Mouse (Mus musculus) NIH3T3 (cell line): ENCODE results near the gene Trim10.

Experiments
- DNase-seq: peaks from one replicate; pipeline ENCODE4 v3.0.0-alpha.2; 2012; ENCODE audit warnings: low read depth

The Trim10 gene

DNA sequence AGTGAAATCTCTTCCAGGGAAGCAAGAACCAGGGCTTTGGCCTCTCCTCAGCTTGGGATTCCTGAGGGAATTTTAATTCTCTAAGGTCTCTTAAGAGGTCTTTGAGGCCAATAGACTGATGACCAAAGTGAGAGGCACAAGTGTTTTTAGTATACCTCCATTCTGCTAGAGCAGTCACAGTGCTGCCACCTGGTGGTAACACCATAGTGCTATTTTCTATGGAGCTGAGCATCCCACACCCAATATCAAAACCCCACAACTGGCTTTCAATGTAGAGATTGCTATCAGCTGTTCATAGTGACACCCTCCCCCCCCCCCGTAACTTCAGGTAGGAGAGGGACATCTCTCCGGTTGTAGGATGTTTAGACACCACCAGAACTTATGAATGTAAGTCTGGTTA is 44.7 kb downstream of the Trim10 start:
- peak; percentile 91 for DNase-seq

DNA sequence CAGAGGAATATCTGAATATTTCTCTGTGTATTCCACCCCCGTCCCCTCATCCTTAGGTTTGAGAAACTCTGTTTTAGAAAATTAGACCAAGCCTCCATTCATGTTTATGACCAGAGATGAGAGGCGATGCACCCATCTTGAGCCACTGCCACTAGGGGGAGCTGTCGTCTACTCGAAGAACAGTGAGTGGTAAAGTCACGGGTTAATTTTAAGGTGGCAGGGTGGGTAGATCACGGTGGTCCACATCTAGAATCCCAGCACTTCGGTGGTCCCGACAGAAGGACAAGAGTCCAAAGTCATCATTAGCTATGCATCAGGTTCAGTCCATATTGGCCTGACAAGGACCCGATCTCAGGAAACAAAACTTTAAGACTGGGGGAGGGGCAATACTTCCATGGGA is 45.7 kb downstream of the Trim10 start:
- DNase-seq = peak; percentile 85

DNA sequence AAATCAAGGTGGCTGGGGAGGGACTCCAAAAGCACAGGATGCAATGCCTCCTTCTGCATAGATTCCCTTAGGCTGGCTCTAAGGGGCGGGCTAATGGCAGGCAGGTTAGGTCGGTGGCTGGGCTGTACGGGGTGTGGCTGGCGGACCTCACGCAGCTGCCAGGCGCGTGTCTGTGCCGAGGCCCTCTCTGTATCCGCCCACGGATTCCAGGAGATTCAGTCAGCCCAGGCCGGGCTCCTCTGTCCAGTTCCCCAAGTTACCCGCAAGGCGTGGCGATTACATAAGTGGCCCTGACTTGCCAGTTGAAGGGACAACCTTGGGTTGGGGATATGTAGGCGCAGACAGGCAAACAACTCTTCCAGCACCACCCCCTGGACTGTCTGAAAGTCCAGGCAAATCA is 50.9 kb downstream of the Trim10 start:
- no peak for DNase-seq

DNA sequence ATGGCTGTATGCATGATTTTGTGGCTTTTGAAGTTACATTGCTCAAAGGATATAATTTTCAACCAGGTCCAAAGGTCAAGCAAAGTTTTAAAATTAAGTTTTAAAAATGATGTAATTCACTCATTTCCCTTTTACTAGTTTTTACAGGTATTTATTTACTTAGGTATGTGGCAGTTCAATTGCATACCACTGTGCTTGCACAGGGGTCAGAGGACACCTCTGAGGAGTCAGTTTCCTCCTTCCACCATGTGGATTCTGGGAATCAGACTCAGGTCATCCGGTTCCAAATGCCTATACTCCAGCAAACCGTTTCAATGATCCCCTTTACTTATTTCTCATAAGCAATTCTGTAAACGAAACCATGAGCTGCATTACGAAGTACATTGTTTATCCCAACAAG is 53.3 kb downstream of the Trim10 start:
- DNase-seq = no peak

DNA sequence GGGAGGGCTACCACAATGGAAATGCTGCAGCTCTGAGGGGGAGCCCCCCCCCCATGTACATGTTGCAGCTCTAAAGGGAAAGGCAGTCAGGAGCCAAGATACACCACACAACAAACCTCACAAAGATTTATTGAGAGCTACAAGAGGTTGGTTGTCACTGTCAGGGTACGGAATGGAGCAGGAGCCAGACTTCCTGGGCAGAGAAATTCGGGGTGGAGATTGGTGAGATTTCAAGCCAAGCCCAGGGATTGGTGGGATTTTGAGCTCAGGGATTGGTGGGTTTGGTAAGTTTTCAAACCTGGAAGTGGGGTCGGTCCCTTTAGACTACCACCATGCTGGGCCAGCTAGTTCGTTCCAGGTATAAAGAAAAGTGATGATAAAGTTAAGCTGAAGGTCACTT is 54.1 kb downstream of the Trim10 start:
- no peak for DNase-seq
